Mouse (Mus musculus): ENCODE data around the gene Atp6v1e1.

- TF ChIP-seq CTCF (IDR thresholded peaks at IDR 0.05; ENCODE audit: control insufficient read depth, insufficient read depth, low read length) (no peak), POLR2A (IDR thresholded peaks at IDR 0.05; ENCODE audit: borderline replicate concordance, control insufficient read depth, low read depth, low read length) (no peak)
Observed at GRCm38 (mm10) chr6:120782948-120783347, 39.6 kb downstream of the Atp6v1e1 start.

Data from bone marrow, adult 2 months (tissue).